Mouse (Mus musculus) ZHBTc4 (cell line): ENCODE data around the gene Sae1.

Experiments
- DNase-seq: peaks from one replicate; pipeline ENCODE4 v3.0.0-alpha.2; 2011; ENCODE audit warnings: low read depth, low spot score

Sae1 gene

GRCm38 (mm10) chr7:16284001-16284400 is 103.6 kb downstream of the Sae1 start:
- DNase-seq = no peak

- no peak for DNase-seq
Measured at GRCm38 (mm10) chr7:16282334-16282733, 105.3 kb downstream of the Sae1 start.

GRCm38 (mm10) chr7:16280721-16281120 is 106.9 kb downstream of the Sae1 start:
- no peak for DNase-seq

GRCm38 (mm10) chr7:16274922-16275890 is 112.4 kb downstream of the Sae1 start:
- no peak for DNase-seq

- DNase-seq = peak; percentile 90
Measured at GRCm38 (mm10) chr7:16273766-16274140, 113.9 kb downstream of the Sae1 start.

DNA sequence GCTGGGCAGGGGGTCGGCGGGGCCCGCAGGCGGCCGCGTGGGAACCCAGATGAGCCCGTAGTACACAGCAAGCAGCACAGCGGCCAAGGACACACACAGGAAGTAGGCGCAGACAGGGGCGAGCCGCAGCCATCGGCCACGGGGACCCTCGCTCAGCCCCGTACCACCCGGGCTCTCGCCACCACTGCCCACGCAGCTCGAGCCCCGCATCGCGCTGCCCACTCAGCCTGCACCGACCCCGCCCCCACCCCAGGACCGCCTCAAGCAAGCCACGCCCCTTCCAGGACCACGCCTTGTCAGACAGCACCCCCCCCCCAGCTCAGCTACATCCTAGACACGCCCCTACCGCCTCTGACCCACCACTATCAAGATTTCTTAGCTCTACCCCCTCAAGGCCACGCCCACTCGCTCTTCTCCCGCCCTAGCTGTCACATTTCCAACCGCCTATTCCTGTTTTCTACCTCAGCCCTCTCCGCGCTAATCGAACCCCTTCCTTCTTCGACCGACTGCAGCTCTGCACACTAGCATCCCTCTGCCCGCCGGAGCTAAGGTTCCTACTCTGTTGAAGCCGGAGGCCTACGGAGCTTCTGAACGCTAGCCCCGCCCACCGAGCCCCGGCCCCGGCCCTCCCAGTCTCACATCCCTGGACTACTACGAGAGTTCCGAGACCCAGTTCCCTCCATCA is 114.4 kb downstream of the Sae1 start, which contains the start of gene Inafm1:
Gene Inafm1 (minus strand): TSS at position 537 of the 685 bp plus-strand sequence.
- peak; percentile 95 for DNase-seq

DNA sequence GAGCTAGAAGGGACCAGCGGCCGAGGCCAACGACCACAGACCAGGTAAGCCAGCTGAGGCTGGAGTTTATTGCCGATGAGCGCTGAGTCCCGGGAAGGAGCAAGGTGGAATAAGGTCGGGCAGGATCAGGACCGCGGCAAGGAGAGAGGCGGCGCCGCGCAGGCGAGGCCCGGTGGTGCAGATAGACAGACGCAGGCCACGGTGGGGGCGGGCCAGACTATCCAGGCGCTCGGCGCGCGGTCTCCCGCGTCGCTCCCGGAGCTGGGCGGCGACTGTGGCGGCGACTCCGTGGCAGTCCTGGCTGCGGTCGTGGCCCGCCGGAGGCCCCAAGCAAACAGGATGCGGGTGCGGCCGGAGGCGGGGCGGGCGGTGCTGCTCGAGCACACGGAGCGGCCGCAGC is 114.9 kb downstream of the Sae1 start:
- peak; percentile 79 for DNase-seq

GRCm38 (mm10) chr7:16271139-16271538 is 116.5 kb downstream of the Sae1 start:
- DNase-seq = no peak
